Mouse (Mus musculus): ENCODE measurements around the gene Prm2. TPM values are rescaled to one million over a fixed set of nuclear protein-coding genes. Genes with fewer than 3 reads are reported as not detected.
"Not testable (repeated sequence)": the region's sequence is repeated elsewhere in the genome, so short reads cannot be mapped to it uniquely, and the experiment has no call there.

Prm2 gene
- total RNA-seq, 1 experiment from 2014 or later = not detected

DNA sequence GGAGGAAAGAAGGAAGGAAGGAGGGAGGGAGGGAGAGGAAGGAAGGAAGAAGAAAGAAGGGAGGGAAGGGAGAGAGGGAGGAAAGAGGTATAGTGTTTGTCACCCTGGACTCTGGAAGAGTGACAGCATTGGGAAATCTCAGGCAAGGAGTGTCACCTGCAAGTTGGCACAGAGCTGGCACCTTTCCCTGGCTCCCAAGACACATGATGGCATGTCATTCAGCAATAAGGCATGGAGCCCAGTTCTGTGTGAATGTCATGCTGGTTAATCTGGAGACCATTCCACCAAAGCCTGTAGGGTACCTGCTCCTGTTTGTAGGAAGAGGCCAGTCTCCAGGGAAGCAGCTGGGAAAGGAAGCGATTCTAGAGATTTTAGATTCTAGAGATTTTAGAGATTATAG, 14.4 kb upstream of the Prm2 start:
- DNase-seq = peak; percentile 22

DNA sequence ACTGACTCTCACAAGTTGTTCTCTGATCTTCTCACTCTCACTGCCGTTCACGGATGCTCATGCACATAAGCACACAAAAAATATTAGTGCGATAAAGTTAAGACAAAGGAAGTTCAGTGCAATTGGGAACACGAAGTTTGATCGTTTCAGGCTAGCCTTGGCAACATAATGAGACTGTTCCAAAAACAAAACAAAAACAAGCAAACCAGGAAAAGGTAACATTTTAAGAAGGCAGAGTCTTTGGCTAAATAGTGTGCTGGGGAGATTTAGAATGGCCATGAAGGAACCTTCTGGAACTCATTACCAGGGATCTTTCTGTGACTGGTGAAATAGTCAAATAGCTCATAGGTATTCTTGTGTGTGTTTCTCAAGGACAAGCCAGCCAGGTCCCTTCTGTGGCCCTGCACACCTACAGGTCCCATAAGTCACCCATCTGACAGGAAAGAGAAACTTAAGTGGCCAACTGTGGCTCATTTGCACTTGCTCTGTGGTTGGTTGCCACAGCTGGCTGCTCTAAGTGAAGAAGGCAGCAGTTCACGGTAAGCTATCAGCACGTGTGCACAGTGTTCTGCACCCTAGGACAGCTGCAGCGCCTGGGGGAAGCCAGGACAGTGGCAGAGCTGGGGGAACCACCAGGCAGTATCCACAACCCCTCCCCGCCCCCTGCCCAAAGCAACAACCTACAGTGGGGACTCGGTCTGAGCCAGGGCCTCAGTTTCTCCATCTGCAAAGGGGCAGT, 10.0 kb upstream of the Prm2 start, which contains the start of gene Prm1:
TSS of gene Prm1 (minus strand) at position 51 of the 739 bp plus-strand sequence.
- DNase-seq = no peak

DNA sequence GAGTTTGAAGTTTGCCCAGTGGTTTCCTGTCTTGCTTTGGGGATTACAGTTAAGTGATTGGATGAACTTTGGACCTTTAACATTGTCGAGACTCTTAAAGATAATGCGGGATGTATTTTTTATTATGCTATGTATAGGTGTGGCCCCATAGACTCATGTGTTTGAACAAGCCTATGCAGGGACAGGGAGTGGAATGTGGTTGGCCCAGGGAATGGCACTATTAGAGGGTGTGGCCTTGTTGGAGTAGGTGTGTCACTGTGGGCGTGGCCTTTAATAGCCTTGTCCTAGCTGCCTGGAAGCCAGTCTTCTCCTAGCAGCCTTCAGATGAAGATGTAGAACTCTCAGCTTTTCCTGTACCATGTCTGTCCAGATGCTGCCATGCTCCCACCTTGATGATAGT, 6.5 kb upstream of the Prm2 start:
- not testable (repeated sequence) for DNase-seq

DNA sequence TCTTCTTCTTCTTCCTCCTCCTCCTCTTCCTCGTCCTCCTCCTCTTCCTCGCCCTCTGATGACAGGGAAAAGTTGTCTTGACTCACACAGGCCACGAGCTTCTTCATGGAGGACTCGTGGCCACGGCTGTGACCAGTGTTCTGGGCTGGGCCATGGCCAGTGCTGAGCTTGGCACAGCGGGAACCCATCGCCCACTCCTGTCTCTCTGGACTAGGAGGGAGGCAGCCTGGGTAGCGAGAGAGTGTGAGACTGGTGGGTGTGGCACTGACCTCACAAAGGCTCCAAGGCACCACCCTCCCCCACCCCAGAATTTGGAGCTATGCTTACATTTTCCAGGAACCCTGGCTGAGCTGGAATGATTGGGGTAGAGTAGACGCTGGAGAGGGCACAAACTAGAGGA, 5.2 kb downstream of the Prm2 start, which contains the start of gene Prm3:
TSS of gene Prm3 (minus strand) at position 213 of the 400 bp plus-strand sequence.
- no peak for DNase-seq

DNA sequence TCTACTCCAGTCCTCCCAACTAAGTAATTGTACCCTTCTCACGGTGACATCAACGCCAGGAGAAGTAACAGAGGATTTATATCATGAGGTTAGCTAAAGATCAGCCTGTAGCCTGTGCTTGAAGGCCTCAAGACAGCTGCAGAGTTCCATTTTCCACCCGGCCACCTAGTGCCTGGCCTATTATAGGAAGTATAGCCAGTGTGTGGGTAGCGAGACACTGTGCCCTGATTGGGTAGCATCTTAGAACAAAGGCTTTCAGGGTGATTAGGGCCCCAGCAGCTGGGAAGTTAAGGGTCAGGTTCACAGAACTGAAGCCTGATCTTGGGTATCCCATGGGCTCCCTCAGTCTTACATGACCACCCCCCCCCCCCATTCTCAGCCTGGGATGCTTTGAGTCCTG, 7.1 kb downstream of the Prm2 start:
- DNase-seq = no peak

DNA sequence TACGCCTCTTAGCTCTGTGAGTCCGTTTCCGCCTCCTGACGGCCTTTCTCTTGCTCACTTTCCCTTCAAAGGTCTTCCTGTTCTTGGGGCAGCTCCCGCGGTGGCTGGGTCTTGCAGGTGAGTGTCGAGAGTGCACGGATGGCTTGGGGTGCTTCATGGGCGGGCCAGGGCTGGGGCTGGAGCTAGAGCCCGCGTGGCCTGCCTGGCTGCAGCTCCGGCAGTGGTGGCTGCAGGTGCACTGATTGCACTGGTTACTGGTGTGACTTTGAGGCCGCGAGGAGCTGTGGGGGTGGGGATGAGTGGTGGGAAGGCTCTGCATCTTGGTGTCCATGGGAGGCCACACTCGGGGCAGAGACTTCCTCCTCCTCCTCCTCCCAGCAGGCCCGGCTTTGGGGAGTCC, 7.7 kb downstream of the Prm2 start, which contains the start of gene Tnp2:
TSS of gene Tnp2 (minus strand) at position 390 of the 400 bp plus-strand sequence.
- no peak for DNase-seq

DNA sequence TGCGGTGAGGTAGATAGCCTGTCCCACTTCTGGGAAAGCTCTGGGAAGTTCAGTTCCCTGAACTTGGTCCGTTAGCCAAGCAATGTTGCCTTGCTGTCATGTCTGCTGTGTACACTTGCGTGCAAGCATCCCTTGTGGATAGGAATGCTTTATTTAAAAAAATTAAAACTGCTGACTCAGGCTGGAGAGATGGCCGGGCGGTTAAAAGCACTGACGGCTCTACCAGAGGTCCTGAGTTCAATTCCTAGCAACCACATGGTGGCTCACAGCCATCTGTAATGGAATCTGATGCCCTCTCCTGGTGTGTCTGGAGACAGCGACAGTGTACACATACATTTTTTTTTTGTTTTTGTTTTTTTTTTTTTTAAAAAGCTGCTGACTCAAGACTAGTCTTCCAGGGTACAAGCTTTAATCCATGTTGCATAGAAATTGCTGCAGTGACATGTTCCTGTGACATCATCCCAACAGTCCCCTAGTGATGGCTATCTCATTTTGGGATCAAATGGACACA, 8.3 kb downstream of the Prm2 start:
- DNase-seq = no peak

DNA sequence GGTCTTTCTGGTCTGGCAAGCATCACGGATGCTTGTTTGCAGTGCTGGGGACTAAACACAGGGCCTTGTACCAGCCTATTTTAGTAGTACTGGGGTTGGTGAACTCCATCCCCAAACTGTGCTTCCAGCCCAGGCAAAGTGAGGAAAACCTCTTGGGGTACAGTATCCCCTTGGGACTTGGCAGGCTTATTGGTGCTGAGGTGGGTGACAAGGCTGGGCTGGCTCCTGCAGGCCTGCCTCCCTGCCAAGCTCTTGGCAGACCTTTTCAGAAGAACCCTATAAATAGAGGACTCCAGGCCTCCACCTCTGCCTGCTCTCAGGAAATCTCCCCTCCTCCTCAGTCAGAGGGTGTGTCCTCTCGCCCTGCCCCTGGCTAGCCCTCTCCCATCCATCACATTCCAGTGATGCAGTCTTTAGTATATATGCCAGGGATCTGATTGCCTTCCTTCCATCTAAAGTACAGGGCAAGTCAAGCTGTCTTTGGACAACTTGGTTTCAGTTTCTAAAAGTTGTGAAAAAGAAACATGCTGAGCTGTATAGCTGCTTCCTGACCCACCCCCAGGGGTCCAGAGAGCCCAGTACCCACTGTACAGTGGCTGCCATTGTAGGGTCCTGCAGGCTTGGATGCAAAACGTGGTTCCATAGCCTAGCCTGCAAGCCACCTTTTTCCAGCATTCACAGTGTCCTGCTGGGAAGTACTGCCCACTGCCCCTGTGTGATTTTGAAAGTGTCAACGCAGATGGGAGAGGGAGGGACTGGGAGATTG, 9.0 kb downstream of the Prm2 start:
- no peak for DNase-seq

DNA sequence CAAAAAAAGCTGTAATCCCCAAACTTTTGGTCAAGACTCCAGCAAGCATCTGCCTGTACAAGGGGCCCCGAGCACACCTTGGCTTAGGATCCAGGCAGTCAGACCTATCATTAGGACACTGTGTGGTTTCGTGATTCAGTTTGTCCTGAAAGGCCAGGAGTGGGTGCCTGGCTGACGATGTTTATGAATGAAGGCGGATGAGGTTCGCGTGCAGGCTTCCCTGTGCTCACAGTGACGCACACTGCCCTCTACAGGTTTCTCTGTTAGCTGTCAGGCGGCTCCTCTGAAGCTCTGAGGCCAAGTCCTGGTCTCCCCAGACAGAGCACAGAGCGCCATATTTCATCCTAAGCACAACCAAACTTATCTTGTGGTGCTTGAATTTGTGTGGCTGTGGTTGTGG, 9.6 kb downstream of the Prm2 start:
- DNase-seq = peak; percentile 91

DNA sequence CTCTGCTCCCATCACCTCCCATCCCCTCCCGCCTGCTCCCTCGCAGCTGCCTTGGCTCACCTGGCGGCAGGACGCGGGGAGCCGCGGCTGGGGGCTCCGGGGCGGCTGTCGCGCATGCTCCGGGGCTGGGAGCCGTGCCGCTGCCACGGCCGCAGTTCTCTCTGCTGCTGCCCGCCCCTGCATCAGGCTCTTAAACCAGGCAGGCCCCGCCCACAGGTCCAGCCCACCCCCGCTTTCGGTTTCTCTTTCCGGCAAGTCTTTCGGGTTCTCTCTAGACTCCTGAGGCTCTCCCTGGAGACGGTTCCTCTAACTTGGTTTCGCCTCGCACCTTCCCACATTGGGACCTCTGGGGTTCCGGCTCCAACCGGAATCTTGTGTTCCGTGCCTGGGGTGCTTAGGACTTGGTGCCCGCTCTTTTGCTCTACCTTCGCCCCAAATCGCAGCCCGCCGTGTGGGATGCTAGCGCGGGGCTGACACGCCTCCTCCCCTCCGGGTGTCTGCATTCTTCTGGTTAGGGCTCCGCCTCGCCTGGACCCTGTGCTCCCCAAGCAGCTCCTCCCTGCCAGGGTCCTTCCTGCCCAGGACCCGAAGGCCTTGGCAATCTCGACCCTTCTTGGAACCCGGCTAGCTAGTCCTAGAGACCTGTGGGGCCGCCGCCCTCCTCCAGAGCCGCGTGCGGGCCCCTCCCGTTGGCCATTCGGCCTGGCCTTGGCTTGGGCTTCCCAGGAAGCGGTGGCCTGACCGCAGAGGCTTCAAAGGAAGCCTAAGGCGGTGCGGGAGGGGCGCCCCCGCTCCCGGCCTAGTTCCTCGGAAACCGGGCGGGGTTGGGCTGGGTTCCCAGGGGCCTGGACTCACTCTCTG, 10.3 kb downstream of the Prm2 start, which contains the start of gene Socs1:
TSS of gene Socs1 (minus strand) at position 166 of the 861 bp plus-strand sequence.
- DNase-seq = peak; percentile 94

DNA sequence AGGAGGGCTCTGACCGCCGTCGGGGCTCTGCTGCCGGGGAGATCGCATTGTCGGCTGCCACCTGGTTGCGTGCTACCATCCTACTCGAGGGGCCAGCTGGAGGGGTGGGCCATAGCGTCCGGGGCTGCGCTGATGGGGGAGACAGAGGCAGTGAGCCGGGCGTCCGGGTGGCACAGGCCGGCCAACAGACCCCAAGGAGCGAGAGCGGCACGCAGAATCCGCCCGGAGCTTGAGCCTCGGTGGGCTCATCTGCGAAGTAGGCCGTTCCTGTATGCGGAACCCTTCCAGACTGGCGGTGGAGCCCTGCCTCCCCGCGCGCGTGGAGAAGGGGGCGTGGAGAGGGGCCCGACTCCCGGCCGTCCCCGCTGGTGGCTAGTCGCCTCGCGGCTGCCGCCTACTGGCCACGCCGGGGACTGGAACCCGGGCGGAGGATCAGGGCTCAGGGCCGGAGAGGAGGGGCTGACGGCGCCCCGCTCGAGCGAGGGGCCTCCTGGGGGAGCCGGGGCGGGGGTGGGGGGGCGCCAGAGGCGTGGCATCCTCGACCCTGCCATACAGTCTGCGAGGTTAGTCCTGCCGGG, 11.1 kb downstream of the Prm2 start:
- peak; percentile 97 for DNase-seq

DNA sequence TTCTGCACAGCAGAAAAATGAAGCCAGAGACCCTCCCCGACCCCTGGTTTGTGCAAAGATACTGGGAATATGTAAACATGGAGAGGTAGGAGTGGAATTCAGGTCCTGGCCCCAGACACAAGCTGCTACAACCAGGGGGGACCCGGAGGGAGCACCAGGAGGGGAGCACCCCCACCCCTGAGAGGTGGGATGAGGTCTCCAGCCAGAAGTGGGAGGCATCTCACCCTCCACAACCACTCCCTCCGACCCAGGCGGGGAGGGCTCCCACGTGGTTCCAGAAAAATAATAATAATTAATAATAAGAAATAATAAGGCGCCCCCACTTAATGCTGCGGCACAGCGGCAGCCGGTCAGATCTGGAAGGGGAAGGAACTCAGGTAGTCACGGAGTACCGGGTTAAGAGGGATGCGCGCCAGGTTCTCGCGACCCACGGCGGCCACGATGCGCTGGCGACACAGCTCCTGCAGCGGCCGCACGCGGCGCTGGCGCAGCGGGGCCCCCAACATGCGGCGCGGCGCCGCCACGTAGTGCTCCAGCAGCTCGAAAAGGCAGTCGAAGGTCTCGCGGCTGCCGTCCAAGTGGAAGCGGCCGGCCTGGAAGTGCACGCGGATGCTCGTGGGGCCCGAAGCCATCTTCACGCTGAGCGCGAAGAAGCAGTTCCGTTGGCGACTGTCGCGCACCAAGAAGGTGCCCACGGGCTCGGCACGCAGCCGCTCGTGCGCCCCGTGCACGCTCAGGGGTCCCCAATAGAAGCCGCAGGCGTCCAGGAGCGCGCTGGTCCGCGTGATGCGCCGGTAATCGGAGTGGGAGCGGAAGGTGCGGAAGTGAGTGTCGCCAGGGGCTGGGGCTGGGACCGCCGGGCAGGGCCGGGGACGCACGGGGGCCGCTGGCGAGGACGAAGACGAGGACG, 11.8 kb downstream of the Prm2 start:
- DNase-seq = peak; percentile 74

DNA sequence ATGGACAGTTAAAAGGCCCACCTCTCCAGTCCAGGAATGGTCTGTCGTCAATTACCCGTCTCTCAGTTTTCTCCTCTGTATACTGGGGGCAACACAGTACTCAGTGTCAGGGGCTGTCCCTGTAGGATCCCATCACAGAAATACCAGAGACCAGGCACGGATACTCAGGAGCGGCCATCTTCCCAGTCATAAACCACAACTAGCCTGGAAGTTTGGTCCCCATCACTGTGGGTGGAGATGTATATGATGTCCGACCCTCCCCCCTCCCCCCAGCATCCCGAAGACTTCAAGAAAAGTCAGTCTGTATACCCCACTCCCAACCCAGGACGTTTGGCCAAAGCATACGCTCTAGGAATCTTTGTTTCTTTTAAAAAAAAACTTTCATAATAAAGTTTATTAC, 12.5 kb downstream of the Prm2 start:
- DNase-seq = no peak

DNA sequence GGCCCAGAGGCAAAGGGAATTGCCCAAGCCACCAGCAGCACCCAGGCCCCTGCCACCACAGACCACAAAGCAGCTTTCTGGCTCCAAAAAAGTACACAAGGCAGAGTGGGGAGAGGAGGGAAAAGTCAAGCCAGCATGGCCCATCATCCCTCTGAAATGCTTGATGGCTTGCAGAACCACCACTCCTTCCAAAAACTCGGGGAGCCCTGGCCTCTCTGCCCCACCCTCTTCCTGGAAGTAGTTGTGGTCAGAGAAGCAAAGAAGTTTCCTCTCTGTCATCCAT, 12.8 kb downstream of the Prm2 start:
- no peak for DNase-seq

DNA sequence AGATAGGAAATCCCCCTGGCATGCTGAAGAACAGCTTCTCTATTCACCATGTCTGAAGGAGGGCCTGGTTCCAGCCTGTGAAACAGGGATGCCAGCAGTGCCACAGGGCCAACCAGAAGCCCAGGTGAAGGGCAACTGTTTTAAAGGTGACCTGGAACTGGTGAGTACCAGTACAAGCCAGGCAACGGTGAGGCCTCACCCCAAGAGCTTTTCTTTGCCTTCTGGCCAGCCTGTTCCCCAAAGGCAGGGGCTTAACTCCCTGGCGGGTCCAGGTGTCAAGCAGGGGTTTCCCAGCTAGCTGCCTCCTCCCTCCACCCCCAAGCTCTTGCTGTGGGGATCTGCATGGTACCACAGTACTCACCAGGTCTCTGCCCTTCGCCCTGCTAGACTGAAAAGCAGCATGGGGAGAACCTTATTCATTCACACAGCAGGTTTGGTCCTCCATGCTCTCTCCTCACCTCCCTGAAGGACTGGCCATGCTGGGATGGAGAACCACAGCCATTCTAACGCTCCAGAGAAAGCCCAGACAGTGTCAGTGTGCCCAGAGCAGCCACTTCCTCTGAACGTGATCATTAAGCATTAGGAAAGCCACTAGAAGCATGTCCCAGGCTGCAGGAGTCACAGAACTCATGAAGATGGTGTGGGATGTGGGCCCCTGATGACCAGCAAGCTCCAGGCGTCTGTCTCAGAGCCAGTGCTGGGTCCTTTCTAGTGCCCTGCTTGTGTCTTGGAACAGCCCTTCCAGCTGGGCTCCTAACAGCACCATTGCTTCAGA, 13.4 kb downstream of the Prm2 start:
- no peak for DNase-seq

DNA sequence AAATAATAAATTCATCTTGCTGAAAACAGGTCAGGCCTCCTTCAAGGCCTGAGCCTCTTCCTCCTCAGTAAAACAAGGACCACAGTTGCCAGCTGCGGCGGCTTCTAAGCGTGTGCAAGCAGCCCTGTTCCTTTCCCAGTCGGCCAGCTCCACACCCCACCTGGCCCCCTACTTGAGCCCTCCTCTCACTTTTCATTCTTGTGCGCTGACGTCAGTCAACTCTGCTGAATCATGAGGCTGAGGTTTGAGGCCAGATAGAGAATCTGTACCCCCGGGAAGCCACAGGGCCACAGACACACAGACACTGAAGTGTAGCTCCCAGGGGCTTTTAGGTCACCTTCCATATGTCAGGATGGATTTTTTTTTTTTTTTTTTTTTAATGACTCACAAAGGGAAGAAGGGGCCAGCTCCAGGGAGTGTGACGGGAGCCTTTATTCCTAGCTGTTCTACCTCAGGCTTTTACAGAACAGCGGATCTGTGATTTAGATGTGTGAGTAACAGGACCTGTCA, 14.0 kb downstream of the Prm2 start:
- no peak for DNase-seq

DNA sequence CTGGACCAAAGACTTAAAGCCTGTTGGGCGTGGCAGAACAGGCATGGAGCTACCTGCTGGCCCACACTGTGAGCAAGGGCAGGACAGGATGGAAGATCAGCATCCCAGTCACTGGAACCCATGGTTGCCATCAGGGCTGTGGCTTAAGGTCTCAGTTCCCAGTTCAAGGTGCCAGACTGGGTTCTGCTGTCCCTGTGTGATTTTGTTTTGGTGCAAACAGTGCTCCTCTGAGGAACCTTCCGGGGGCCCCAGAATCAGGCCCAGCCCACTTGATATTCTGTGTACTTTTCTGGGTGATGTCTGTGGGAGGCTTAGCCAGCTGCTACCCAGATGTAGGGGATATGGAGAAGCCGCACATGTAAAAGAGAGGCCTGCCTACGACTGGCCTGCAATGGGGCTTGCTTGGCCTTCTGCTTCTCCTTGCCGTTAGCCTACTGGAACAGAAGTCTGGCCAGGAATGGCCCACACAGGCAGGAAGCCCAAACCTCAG, 15.3 kb downstream of the Prm2 start:
- DNase-seq = no peak

DNA sequence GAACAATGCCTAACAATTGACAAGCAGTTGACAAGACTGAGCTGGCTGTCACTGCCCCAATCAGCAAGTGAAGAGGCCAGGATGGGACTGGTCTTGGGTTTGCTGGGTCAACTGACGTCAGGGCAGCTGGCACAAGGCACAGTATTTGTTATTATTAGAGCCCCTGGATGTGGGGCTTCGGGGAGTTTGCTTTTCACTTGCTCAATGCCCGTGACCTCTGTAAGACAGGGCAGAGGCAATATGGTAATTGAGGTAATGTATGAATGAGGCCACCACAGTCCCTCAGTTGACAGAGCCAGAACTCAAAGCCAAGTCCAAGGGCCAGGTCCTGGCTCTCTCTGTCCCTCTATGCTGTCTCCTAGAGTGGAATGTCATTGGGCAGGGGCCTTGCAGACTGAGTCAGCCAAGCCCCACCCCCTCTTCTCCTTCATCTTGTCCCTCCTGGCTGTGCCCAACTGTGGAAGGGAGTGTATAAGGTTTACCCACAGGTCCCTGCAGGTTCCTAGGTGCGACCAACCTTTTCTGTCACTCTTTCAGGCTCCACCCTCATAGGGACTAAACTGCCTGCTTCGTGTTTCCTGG, 18.3 kb downstream of the Prm2 start:
- peak; percentile 52 for DNase-seq

DNA sequence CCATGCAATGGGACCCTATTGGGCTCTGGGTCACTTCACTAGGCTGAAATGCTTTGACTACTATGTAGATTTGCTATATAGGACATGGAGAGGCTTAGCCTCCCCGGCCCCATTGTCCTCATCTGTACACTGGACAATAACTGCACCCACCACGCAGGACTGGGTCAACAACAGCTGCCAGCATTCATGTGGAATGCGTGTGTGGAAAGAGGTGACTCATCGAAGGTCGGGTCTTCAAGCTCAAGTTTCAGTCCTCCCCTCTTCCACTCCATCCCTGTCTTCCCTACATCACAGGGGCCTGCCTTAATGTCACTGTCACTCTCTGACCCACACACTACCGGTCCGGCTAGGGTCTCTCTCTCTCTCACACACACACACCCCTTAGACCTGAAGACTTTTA, 19.6 kb downstream of the Prm2 start:
- peak; percentile 64 for DNase-seq

Measured in adrenal gland, postnatal 14 days (tissue).